Mouse (Mus musculus) thymus, postnatal 36 days (tissue): ENCODE data around the gene Fhad1.

ENCODE experiments used
- DNase-seq, 2 experiments: peaks; one replicate each; pipeline ENCODE4 v3.0.0; 2022; ENCODE audit warnings: mixed read lengths in 2 of 2

Gene Fhad1

DNA sequence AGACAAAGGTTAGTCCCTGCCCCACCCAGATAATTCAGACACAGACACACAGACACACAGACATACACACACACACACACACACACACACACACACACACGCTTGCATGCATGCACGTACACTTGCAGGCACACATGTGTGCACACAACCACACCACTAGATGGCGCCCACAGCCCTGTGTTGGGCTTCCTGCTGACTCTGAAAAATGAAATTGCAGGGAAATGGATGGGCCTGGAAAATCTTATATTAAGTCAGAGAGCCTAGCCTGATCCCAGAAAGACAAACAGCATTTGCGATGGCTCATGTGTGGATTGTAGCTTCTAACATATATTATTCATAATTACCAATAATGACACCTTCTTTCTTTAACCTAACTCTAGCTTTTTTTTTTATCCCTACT, 38.7 kb downstream of the Fhad1 start:
- DNase-seq: peak; percentile 18 to 19

DNA sequence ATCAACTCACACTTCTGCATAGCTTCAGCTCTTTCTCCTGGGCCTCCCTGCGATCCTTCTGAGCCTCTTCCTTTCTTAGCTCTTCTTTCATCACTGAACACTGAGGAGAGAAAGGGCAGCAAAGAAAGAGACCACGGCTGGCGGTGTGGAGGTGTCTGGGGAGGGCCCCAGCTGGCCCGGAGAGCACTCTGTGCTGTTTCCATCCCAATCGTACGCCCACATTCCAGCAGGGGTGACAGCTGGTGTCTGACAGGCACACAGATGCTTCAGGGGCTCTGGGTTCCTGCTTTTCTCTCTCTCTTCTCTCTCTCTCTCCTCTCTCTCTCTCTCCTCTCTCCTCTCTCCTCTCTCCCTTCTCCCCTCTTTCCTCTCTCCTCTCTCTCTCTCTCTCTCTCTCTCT, 50.3 kb downstream of the Fhad1 start:
- DNase-seq: no peak

DNA sequence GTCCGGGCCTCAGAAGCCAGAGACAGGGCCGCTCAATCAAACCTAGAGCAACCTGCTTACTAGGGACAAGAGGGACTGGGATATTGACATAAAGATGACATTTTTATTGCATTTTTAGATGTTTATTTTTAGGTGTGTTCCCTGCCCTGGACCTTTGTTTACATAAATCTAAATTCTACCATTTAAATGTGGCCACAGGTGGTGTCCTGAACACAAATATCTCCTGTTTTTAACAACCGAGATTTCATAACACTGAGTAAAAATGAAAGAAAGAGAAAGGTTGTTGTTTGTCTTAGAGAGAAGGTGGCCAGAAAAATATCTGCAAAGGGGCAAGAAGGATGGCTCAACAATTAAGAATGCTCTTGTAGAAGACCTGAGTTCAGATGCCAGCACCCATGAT, 51.0 kb downstream of the Fhad1 start:
- no peak for DNase-seq

DNA sequence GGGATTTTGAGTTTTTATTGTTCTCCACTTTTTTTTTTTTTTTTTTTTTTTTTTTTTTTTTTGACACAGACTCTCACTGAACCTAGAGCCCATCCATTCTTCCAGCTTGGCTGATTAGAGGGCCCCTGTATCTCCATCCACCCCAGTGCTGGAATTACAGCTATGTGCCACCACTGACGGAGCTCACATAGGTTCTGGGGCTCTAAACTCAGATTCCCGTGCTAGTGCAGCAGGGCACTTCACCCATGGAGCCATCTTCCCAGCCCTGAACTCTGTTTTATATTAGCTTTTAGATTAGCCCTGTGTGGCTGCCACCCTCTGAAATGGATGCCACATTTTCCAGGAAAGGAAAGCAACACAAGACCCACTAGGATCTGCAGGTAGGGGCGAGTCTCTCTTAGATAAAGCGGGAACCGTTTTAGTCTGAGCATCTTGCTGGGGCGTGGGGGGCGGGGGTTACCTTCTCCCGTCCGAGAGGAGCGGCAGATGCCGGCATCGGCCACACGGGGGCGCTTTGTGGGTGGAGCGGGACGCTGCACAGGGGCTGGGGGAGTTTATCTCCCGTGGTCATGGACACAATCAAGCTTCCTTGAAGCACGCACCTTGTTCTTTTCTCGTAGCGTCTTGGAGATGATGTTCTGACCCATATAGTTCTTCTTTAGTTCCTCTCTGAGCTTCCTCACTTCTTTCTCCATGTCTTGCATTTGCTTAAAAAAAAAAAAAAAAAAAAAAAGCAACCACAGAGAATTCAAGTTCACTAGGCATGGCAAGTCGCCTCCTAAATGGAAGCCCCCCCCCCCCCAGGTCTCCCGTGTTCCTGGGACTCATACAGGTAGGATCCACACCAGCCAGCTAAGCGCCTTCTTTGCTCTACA, 51.8 kb downstream of the Fhad1 start:
- peak; percentile 62 to 69 for DNase-seq

DNA sequence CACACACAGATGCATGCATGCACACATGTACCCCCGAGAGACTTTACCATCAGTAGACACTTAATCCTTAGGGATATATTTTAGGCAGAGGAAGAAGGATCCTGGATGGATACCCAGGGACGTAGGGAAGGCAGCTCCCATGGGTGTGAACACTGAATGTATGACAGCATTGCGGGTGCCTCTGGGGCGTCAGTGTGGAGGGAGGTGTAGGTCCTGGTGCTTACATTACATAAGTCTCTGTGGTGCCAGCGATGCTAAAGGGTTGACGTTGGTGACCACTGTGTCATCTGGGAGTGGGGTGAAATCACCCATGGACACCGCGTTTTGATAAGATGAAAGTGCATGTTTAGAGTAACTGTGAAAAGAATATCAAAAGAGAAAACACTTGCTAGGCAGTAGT, 54.8 kb downstream of the Fhad1 start:
- DNase-seq: no peak

DNA sequence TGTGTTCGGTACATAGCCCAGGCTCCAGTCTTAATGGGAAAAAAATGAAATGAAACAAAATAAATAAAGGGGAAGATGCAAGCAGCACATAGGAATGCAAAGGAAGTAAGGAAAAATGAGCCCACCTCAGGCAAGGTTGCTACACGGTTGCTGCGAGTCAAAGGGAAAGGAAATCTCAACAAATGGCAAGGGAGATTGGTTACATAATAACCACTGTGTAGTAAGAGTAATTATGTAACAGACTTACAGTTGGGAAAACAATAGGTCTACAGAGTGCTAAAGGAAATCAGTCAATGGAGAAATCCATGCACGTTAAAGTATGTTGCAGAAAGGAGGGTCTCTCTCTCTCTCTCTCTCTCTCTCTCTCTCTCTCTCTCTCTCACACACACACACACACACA, 55.3 kb downstream of the Fhad1 start:
- DNase-seq: no peak

DNA sequence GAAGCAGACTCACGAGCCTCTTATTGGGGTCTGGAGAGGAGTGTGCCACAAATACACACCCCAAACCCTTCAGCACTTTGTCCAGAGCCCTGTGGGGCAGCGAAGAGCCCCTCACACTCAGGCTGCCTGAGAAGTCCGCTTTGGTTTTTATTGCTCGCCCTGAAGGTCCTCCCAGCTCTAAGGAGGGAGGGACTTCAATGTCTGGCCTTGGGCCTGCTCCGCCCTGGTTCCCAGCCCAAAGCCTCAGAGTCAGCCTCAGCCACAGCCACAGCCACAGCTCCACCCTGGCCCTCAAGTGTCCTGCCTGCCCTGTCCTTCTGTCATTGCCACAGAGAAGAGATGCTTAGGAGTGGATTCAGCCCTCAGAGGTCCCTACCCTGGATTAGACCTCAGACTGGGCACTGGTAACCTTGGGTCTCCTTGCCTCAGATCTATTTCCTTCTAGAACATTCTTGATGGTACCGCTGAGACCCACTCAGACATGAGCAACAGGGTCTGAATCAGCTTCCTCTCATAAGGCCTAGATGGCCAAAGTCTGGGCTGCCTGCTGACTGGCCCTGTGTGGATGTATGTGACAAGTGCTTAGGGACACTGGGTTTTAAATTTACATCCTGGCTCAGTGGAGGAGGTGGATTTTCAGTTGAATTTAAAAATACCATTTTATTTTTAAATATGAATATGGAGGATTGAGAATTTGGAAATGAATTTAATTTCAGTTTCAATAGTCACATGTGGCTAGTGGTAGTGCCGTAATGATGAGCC, 56.1 kb downstream of the Fhad1 start:
- no peak for DNase-seq

DNA sequence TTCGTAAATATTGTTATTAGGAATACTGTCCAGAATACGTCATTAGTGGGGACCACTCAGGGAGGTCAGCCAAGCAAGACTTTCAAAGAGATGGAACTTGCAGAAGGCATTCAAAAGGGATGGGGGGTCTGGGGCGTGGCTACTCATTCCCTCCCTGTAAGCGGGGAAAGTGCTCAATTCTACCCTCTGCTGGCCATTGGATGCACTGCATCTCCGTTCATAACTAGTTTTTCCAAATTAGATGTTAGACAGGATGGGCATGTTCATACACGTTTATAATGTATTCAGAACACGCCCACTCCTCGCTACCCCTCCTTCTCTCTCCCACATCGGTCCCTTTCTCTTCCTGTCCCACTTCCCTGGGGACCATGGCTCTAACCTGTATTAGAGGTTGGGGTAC, 56.7 kb downstream of the Fhad1 start:
- DNase-seq: peak; percentile 60 to 67

DNA sequence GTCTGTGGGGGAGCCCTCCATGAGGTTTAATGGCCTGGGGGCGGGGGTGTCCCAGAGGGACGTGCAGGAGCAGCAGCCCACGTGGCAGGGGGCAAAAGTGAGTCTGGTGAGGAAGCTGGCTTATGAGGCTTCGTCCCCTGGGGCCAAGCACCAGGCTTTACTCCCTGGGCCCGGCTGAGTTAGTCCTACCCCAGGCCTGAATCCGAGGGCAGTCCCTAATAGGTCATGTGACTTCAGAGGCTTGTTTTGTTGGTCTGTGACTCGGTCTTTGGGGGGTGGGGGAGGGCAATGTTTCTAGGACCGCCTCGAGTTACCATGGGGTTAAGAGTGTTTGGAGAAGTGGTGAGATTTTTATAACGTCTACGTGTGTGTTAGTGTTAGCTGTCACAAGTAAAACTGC, 57.1 kb downstream of the Fhad1 start:
- DNase-seq: no peak

DNA sequence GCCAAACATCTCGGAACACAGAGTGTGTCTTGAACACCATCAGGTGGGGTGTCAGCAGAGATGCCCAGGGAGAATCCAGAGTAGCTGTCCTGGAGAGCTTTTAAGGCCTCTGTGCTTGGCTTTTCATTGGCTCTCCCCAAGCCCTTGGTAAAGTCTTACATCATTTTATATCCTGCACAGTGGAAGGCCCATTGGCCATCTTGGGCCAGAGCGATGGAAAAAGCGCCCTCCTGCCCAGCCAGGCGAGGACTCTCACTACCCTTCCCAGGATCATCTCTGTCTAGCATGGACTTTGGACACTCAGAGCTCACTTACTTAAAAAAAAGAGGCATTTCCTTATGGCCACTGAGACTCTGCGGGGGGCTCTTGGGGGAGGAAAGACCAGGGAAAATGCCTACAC, 58.0 kb downstream of the Fhad1 start:
- DNase-seq: no peak

DNA sequence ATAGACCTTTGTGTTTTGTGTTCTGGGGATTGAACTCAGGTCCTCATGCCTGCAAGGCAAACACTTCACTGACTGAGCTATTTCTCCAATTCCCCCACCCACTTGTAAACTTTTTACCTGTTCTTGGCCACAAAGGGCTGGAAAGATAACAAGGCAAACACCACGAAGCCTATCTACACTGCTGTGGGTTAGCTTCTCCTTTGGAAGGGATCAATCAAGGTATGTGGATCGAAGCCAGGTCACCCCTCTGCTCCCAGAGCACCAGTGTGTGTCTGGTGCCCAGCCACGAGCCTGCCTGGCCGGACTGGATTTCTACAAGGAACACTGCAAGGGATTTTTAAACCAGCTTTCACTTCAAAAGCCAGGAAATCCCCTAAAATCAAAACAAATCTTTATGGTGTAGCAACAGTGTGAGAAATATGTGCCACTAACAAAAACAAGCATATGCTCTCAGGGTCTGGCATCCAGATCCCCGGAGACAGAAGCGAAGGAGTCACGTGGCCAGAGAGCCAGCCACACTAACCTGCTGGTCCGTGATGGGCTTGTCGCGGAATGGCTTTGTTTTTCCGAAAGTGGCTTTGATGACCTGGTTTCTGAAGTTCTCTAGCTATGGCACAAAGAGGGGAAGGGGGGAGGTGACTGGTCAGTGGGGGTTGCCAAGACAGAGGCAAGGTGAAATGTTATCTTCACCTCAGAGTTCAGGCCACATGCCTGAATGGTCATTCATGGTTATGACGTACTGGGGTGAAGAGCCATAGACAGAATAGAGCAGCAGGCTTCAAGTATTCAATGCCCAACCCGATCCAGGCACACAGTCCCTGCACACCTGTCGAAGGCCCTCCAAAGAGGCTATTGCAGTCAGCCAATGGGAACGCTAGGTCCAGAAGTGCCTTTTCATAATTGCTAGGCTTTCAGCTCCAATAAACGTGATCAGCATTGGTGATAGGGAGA, 59.8 kb downstream of the Fhad1 start:
- DNase-seq: no peak

DNA sequence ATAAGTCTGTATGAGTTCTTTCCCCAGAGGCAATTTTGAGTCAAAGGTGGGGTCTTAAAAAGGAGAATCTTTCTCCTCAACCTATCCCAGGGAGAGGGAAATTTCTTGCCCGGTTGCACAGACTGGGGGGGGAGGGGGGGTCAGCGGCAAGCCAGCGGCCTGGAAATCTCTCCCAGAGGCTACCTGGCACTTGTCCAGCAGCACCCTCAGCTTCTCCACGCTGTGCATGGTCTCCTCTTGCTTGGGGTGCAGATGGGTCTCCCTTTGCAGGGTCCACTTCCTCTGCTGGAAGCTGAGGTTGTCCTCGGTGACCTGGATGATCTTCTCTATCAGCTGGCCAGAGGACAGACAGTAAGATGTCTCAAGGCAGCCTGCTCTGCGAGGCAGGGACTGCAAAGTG, 61.0 kb downstream of the Fhad1 start:
- no peak for DNase-seq

DNA sequence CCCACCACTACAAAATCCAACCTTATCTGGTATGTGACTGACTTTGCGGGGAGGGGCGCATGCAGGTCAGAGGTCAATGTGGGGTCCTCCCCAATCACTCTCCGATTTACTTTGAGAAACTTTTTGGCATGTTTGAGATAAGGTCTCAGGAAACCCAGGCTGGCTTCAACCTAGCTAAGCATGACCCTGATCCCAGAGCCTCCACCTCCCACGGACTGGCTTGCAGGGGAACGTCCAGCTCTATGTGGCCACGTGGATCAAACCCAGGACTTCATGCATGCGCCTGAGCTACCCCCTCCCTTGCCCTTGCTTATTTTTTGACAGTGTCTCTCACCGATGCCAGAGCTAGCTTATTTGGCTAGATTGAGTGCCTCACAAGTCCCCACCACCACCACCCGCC, 61.6 kb downstream of the Fhad1 start:
- DNase-seq: no peak

DNA sequence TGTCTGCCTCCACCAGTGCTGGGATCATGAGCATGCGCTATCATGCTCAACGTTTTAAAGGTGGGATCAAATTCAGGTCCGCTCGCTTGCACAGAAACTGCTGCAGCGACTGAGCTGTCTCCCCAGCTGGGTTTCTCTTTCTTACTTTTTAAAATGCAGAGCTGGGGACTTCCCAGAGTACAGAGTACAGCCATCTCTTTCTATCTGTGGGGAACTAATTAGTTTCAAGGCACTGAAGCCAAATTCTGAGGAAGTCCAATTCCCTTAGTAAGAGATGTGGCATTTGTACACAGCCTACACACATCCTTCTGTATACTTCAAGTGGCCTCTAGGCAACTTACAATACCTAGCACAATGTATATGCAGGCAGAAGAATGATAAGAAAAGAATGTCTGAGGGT, 62.1 kb downstream of the Fhad1 start:
- DNase-seq: no peak

DNA sequence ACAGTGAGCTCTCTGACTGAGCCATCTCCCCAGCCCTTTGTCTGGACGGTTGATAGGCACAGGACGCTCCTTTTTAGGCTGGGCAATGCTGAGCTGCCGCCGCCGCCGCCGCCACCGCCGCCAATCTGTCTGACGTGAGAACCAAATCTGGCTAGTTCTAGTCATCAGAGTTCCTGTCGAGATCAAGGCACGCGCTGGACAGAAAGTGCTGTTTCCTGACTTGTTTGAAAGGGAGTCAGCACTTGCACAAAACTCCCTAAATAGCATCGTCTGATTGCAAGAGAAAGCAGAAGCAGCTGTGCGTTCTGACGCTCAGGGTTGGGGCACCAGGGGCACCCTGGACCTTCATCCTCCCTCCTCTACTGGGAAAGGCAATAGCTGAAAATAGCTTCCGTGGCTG, 62.8 kb downstream of the Fhad1 start:
- no peak for DNase-seq

DNA sequence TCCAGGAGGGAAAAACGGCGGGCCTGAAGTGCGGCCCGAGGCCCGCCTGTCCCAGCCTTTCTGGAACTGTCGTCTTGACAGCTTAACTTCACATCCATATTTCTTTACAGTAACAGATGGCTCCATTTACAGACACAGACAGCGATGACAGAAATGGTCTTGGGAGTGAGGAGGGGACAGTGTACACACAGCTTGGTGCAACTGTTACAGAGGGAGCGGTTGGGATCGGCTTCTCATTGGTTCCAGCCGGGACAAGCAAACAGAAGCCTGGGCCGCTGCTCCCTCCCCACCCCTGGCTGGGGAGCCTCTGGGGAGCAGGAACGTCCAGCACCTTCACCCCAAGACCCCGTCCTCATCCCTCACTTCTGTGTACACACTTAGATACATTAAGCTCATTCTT, 65.4 kb downstream of the Fhad1 start:
- DNase-seq: no peak

DNA sequence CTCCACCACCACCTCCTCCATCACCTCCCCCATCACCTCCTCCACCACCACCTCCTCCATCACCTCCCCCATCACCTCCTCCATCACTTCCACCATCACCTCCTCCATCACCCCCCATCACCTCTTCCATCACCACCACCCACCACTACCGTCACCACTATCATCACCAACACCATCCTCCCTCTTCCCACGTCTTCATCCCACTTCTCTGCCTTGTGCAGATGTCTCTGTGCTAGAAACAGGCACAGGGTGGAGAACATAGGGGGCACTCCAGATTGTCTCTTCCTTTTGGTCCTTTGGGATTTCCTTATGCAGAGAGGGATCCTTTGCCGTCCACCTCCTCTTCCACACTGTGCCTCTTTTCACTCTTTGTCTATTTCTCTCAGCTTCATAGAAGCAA, 66.1 kb downstream of the Fhad1 start:
- DNase-seq: no peak

DNA sequence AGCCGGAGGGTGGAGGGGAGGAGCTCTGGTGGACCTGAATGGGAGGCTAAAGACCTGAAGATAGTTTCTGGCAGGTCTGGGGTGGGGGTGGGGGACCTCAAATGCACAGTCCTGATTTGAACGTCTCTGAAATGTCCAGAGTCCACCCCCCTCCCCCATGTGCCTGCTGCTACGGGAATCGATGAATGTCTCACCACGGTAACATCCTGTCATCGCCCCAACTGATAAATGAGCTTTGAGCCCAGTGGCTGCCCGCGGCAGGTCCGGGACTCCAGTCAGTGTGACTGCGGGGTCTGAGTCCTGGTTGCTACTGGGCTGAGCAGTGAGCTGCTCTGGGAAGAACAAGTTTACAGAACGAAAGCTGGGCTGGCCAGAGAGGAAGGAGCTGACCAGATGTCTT, 72.5 kb downstream of the Fhad1 start:
- DNase-seq: no peak

DNA sequence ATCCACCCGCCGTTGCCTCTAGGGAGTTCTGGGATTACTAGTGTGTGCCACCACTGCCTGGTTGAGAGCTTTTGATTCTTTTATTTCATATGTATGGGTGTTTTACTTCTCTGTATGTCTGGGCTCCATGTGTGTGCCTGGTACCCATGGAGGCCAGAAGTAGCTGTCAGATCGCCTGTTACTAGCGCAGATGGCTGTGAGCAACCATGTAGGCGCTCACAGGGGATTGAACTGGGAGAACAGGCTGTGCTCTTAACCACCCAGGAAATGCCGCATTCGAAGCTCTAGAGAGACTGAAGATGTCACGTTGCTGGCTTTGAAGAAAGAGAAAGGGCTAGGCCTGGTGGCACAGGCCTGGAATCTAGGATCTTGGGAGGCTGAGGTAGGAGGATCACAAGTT, 73.6 kb downstream of the Fhad1 start:
- no peak for DNase-seq

DNA sequence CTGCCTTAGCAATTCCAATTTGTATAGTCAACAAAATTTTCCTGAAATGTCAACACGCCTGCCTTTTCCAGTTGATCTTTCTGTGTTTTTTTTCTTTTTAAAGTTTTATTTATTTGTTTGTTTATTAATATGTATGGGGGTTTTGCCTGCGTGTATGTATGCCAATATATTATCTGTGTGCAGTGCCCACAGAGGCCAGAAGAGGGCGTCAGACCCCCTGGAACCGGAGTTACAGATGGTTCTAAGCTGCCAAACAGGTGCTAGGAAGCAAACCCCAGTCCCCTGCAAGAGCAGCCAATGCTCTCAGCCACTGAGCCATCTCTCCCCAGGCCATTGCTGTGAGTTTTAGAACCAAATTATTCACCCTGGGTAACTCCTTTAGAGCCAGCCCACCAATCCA, 76.3 kb downstream of the Fhad1 start:
- no peak for DNase-seq

DNA sequence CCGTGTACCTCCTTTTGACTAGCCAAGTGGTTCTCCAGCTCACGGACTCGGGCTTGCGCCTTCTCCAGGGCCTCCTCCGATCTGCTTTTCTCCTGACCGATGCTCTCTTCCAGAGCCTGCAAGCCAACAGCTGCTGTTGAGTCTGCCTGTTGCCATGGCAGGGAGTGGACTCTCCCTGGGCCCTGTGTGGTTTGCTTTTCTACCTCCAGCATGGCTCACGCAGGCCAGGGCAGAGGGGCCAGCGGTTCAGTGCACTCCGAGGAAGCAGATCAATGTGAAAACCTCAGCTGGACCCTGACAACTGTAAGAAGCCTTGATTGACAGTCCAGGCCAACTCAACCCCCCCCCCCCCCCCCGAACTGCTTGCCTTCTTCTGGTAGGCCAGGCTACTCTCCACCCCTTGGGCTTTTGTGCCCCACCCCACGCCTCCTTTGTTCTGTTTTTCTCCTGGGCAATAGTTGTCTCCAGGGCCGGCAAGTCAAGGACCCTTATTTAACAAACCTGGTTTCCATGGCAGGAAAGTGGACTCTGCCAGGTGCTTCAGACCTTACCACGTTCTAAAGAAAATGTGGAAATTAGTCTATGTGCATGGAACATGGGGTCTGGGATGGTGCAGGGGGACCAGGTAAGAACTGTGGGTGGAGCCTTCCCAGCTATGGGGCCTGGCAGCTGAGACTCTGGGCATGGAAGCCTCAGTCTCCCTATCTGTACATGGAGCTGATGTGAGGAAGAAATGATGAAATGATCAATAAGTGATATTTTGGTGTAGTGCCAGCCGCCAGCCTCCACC, 81.9 kb downstream of the Fhad1 start:
- DNase-seq: no peak

DNA sequence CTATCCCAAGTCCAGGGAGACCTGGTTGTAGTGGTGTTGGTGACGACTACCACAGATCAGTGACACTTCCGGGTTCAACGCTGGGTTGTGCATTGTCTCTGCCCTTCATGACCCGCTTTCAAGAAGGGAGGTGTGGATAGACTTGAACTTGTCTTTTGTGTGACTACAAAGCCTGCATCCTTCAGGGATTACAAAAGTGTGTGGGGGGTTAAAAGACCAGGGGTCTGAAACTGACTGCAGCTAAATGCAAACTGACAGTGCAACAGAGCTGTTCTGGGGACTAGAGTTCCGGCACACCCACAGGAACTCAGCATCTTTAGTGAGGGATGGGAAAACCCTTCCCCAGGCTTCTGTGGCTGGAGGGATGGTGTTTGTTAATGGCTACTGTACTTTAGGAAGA, 83.4 kb downstream of the Fhad1 start:
- DNase-seq: no peak
